Mouse (Mus musculus) NIH3T3 (cell line): ENCODE results near the gene E2f8.

Source experiments
- DNase-seq: peaks from one replicate; pipeline ENCODE4 v3.0.0-alpha.2; 2012; ENCODE audit warnings: low read depth

Gene E2f8

GRCm38 (mm10) chr7:48891029-48891428, 9.6 kb upstream of the E2f8 start:
- DNase-seq: no peak

GRCm38 (mm10) chr7:48888751-48889150, 7.4 kb upstream of the E2f8 start:
- no peak for DNase-seq

- DNase-seq: no peak
Observed at GRCm38 (mm10) chr7:48887973-48888372, 6.6 kb upstream of the E2f8 start.

GRCm38 (mm10) chr7:48884266-48884611, 2.8 kb upstream of the E2f8 start:
- no peak for DNase-seq

GRCm38 (mm10) chr7:48883525-48884265, 2.3 kb upstream of the E2f8 start:
- DNase-seq: no peak

- peak; percentile 17 for DNase-seq
Observed at GRCm38 (mm10) chr7:48881971-48882609, 694 bp upstream of the E2f8 start.

GRCm38 (mm10) chr7:48880591-48881481, 560 bp downstream of the E2f8 start:
- peak; percentile 99 for DNase-seq

GRCm38 (mm10) chr7:48879574-48879973, 1.8 kb downstream of the E2f8 start:
- DNase-seq: peak; percentile 8

- DNase-seq: no peak
Observed at GRCm38 (mm10) chr7:48877786-48878390, 3.5 kb downstream of the E2f8 start.

- peak; percentile 84 for DNase-seq
Observed at GRCm38 (mm10) chr7:48876526-48876925, 4.9 kb downstream of the E2f8 start.

- no peak for DNase-seq
Observed at GRCm38 (mm10) chr7:48875096-48875495, 6.3 kb downstream of the E2f8 start.

- no peak for DNase-seq
Observed at GRCm38 (mm10) chr7:48871292-48871691, 10.1 kb downstream of the E2f8 start.

GRCm38 (mm10) chr7:48870579-48871180, 10.7 kb downstream of the E2f8 start:
- no peak for DNase-seq

GRCm38 (mm10) chr7:48870144-48870543, 11.3 kb downstream of the E2f8 start:
- DNase-seq: no peak

GRCm38 (mm10) chr7:48867576-48867975, 13.8 kb downstream of the E2f8 start:
- DNase-seq: no peak

GRCm38 (mm10) chr7:48864671-48865458, 16.5 kb downstream of the E2f8 start:
- DNase-seq: no peak

GRCm38 (mm10) chr7:48864199-48864598, 17.2 kb downstream of the E2f8 start:
- no peak for DNase-seq

GRCm38 (mm10) chr7:48861796-48862195, 19.6 kb downstream of the E2f8 start:
- DNase-seq: no peak

GRCm38 (mm10) chr7:48860948-48861347, 20.4 kb downstream of the E2f8 start:
- DNase-seq: no peak

GRCm38 (mm10) chr7:48859362-48859761, 22.0 kb downstream of the E2f8 start:
- DNase-seq: no peak

- no peak for DNase-seq
Observed at GRCm38 (mm10) chr7:48858257-48858656, 23.1 kb downstream of the E2f8 start.
